Comparison of ENCODE assay signal across 10 mouse cellular contexts in the genomic region with DNA sequence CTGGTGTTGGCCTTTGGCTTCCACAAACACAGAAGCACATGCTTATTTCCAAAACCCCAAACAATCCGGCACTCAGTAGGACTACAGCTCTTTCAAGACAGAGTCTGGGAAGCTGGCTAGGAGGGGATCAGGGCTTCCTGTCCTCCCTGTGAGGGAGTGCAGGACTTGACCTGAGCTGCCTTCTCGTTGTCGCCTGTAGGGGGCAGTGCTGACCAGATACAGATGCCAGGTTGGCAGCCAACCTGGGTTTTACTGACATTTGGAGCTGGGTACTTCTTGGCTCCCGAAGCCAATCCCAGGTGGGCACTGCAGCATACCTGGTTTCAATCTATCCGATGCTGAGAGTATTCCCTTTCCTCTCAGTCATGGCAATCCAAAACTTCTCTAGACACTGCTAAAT. TPM values are rescaled to one million over a fixed set of nuclear protein-coding genes. Genes with fewer than 3 reads are reported as not detected.
A peak's percentile ranks its signal among the peaks of the same experiment; 100 is the strongest.
DNase-seq lines count a peak whose midpoint lies in the region.
"Had no signal": no experiment of that assay in that cellular context is flagged by ENCODE, and none has a peak within 500 bp of the region (broad histone marks: within the 10 kb centered on the region; RNA-seq: fewer than 3 reads in every experiment).

No protein-coding gene starts in this region.

- H3K36me3 ChIP-seq in forebrain, embryonic 10.5 days (replicated peaks), result no peaks in the 10 kb centered on the region

- no peaks in the 10 kb centered on the region for H3K27me3 ChIP-seq in forebrain, embryonic 10.5 days (ENCODE audit: poor library complexity, severe bottlenecking)

- 52% methylated on average over 5 of the region's 5 CpGs for WGBS in forebrain, embryonic 10.5 days

- peak; percentile 16 for DNase-seq in ovary, postnatal 36 days (ENCODE audit: low spot score)
- no peak for DNase-seq in ovary, postnatal 10 days (ENCODE audit: low spot score)
- DNase-seq in adrenal gland, postnatal 10 days, result peak; percentile 45
- DNase-seq in kidney, postnatal 14 days, result peak; percentile 16
- DNase-seq in testis, postnatal 14 days (ENCODE audit: low spot score), result peak; percentile 46
- DNase-seq in ovary, adult 18-20 months (ENCODE audit: low spot score), result no peak
- no peak for DNase-seq in forebrain, embryonic 10.5 days (ENCODE audit: extremely low spot score, low spot score)

- no peak overlapping the region for H3K4me3 ChIP-seq in forebrain, embryonic 10.5 days
- H3K4me3 ChIP-seq: erythroblast, embryonic 14.5 days had no signal

- H3K4me1 ChIP-seq in forebrain, embryonic 10.5 days, result no peaks in the 10 kb centered on the region

- no peak overlapping the region for H3K27ac ChIP-seq in forebrain, embryonic 10.5 days

- H3K9me3 ChIP-seq in forebrain, embryonic 10.5 days, result peaks cover 43% of the 10 kb centered on the region

RNA-seq across cellular contexts. Expression of a gene that starts 8.9 kb away (rescaled TPM):
- not detected for total RNA-seq in adrenal gland, postnatal 10 days (2021)
- polyA plus RNA-seq in forebrain, embryonic 10.5 days (2016; fragmentation: Nextera tagmentation; extraction: Ambion mirVana), result not detected in 2 replicates
- polyA plus RNA-seq: erythroblast, embryonic 14.5 days; liver, embryonic 16.5 days; stomach, embryonic 14.5 days had no signal

RNA-seq across cellular contexts. Expression of a gene that starts 16.3 kb away (rescaled TPM):
- total RNA-seq in adrenal gland, postnatal 10 days (2021), result not detected
- not detected in 2 replicates for polyA plus RNA-seq in forebrain, embryonic 10.5 days (2016; fragmentation: Nextera tagmentation; extraction: Ambion mirVana)
- polyA plus RNA-seq: erythroblast, embryonic 14.5 days; liver, embryonic 16.5 days; stomach, embryonic 14.5 days had no signal

RNA-seq across cellular contexts. Expression of a gene that starts 39.4 kb away (rescaled TPM):
- not detected for total RNA-seq in adrenal gland, postnatal 10 days (2021)
- not detected in 2 replicates for polyA plus RNA-seq in forebrain, embryonic 10.5 days (2016; fragmentation: Nextera tagmentation; extraction: Ambion mirVana)
- polyA plus RNA-seq: erythroblast, embryonic 14.5 days; liver, embryonic 16.5 days; stomach, embryonic 14.5 days had no signal

RNA-seq across cellular contexts. Expression of a gene that starts 41.1 kb away (rescaled TPM):
- total RNA-seq in adrenal gland, postnatal 10 days (2021), result 10 to 100 TPM; 26.4 to 27.9 TPM
- 69.8 and 78.2 TPM in 2 replicates for polyA plus RNA-seq in forebrain, embryonic 10.5 days (2016; fragmentation: Nextera tagmentation; extraction: Ambion mirVana)

RNA-seq across cellular contexts. Expression of a gene that starts 57.3 kb away (rescaled TPM):
- total RNA-seq in adrenal gland, postnatal 10 days (2021), result 10 to 100 TPM; 46.2 to 61.5 TPM
- polyA plus RNA-seq in forebrain, embryonic 10.5 days (2016; fragmentation: Nextera tagmentation; extraction: Ambion mirVana), result 23.7 and 24.4 TPM in 2 replicates

Comparison
In these comparisons a context has a peak if more than half of its experiments do, and no peak if none do; other contexts are left out.
1. DNase-seq: peak in ovary, postnatal 36 days (single experiment), adrenal gland, postnatal 10 days (single experiment), kidney, postnatal 14 days (single experiment) and testis, postnatal 14 days (single experiment); none in ovary, postnatal 10 days (single experiment), ovary, adult 18-20 months (single experiment) and forebrain, embryonic 10.5 days (single experiment).